Mouse (Mus musculus): ENCODE results near the gene Actrt3. TPM values are rescaled to one million over a fixed set of nuclear protein-coding genes. Genes with fewer than 3 reads are reported as not detected.
A peak's percentile ranks its signal among the peaks of the same experiment; 100 is the strongest.

Actrt3 gene
- total RNA-seq (2021) = not detected
- long read RNA-seq, experiment 1 = 0 reads
- long read RNA-seq, experiment 2 = 0 reads

GRCm38 (mm10) chr3:30599711-30600545 lies at the start of gene Actrt3:
Gene Actrt3, minus strand, starts transcription at chr3:30599939.
- DNase-seq (ENCODE audit: low spot score in 2 of 2) = peak; percentile 16 to 30

GRCm38 (mm10) chr3:30648466-30648865 lies 48.7 kb upstream of the Actrt3 start:
- no peak for DNase-seq (ENCODE audit: low spot score in 2 of 2)

GRCm38 (mm10) chr3:30647440-30648090 lies 47.8 kb upstream of the Actrt3 start, which contains the start of gene Lrrc34:
Gene Lrrc34, minus strand, starts transcription at chr3:30647869.
- DNase-seq (ENCODE audit: low spot score in 2 of 2) = no peak

DNA sequence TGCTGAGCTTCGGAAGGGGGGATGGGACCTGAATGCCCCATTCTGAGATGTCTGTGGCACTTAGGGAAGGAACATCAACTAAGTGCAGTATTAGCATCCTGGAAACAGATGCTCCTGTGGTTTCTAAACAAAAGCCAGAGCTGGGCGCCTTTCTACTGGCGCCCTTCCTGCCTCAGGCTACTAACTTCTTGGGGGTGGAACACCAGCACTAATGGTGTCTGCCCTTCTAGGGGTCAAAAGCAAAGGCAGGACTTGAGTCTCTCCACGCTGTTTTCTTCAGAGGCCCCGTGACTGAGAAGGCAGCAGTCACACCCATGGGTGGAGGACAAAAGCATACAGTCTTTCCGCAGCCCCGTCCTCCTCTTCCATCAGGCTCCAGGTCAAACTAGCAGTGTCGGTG lies 47.0 kb upstream of the Actrt3 start:
- DNase-seq (ENCODE audit: low spot score in 2 of 2) = no peak

DNA sequence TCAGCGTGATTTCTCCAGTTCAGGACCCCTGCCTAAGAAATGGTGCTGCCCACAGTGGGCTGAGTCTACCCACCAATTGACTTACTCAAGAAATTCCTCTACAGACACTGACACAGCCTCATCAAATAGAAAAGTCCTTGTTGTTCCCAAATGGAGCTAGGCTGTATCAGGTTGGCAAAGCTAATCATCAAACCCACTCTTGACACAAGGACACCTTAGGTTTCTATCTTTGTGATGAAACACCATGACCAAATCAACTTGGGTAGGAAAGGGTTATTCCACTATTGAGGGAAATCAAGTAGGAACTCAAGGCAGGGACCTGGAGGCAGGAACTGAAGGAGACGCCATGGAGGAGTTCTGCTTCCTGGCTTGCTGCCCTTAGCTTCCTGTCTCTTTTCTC lies 44.5 kb upstream of the Actrt3 start, which contains the start of gene Lrriq4:
Lrriq4 (plus strand) TSS at position 301 of the 400 bp plus-strand sequence.
- no peak for DNase-seq (ENCODE audit: low spot score in 2 of 2)

- DNase-seq (ENCODE audit: low spot score in 2 of 2) = no peak
These were observed 35.9 kb upstream of the Actrt3 start for GRCm38 (mm10) chr3:30635629-30636028.

- DNase-seq (ENCODE audit: low spot score in 2 of 2) = no peak
These were observed 33.9 kb upstream of the Actrt3 start for GRCm38 (mm10) chr3:30633681-30634080.

GRCm38 (mm10) chr3:30620132-30620531 lies 20.4 kb upstream of the Actrt3 start:
- no peak for DNase-seq (ENCODE audit: low spot score in 2 of 2)

GRCm38 (mm10) chr3:30610930-30611329 lies 11.2 kb upstream of the Actrt3 start:
- no peak for DNase-seq (ENCODE audit: low spot score in 2 of 2)

- no peak for DNase-seq (ENCODE audit: low spot score in 2 of 2)
These were observed 9.3 kb upstream of the Actrt3 start for GRCm38 (mm10) chr3:30608999-30609398.

GRCm38 (mm10) chr3:30603256-30603655 lies 3.5 kb upstream of the Actrt3 start:
- no peak for DNase-seq (ENCODE audit: low spot score in 2 of 2)

GRCm38 (mm10) chr3:30602740-30603098 lies 3.0 kb upstream of the Actrt3 start:
- DNase-seq (ENCODE audit: low spot score in 2 of 2) = no peak

DNA sequence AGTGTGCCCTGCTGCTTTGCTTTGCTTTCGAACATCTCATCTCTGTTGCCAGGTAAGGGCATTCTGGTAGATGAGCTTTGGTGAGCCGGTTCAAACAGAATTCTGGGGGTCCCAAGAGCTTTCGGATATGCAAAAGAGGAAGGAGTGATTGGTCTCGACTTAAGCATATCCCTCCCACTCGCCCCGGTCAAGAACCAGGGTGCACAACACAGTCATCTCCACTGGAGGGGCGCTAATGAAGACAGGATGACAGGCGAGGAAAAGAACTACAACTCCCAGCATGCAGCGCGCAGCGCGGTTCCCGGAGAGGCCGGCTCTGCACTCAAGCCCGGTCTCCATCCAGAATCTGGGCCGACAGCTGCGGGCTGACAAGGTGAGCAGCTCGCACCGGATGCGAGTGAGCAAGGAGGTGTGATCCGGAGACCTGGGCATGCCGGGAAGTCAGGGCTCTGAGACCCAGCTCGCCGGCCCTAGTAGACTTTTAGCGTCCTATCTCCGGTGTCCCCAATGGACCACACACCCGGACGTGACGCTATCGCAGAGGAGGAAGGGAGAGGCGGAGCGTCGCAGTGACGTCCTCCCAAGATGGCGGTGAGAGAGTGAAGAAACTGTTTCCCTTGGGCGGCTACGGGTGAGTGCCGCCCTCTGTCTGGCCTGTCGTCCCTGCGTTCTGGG lies 2.5 kb upstream of the Actrt3 start, which contains the start of gene Mynn:
Mynn (plus strand) TSS at position 1 of the 675 bp plus-strand sequence.
- DNase-seq (ENCODE audit: low spot score in 2 of 2) = peak; percentile 89 to 95

DNA sequence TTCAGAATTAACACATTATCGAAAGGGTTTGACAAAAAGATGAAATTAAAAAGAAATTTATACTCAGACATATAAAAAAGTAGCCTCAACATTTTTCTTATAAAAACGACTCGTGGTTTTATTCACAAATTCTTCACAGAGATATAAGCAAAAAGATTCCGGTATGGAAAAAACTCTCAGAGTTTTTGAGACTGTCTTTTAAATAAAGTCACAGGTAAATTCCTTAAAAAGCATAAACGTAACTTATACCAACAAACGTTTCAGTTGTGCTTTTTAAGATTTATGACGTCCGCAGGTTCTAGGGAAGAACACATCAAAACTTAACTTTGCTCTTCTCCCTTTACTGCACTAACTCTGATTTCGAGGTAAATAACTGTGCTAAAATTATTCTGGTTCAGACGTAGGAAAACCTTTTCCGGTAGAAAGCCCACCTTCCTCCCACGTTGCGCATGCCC lies 1.9 kb upstream of the Actrt3 start:
- no peak for DNase-seq (ENCODE audit: low spot score in 2 of 2)

DNA sequence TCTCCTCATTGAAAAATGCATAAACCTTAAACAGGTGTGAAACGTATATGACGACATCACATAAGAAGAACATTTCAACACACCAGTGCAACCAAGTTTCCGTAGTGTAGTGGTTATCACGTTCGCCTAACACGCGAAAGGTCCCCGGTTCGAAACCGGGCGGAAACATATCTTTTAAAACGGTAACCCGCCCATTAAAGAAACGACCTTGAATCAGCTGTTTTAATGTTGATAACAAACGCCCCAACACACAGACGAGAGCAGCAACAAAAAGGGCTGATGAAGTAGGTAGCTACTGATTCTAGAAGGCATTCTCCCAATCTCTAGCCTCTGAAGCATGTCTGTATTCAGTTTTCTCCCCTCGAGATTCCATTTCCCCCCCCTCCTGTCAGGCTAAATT lies 1.4 kb upstream of the Actrt3 start:
- DNase-seq (ENCODE audit: low spot score in 2 of 2) = peak; percentile 80 to 88

- peak; percentile 29 to 46 for DNase-seq (ENCODE audit: low spot score in 2 of 2)
These were observed 978 bp upstream of the Actrt3 start for GRCm38 (mm10) chr3:30600717-30601116.

GRCm38 (mm10) chr3:30597271-30597670 lies 2.5 kb downstream of the Actrt3 start:
- DNase-seq (ENCODE audit: low spot score in 2 of 2) = no peak

DNA sequence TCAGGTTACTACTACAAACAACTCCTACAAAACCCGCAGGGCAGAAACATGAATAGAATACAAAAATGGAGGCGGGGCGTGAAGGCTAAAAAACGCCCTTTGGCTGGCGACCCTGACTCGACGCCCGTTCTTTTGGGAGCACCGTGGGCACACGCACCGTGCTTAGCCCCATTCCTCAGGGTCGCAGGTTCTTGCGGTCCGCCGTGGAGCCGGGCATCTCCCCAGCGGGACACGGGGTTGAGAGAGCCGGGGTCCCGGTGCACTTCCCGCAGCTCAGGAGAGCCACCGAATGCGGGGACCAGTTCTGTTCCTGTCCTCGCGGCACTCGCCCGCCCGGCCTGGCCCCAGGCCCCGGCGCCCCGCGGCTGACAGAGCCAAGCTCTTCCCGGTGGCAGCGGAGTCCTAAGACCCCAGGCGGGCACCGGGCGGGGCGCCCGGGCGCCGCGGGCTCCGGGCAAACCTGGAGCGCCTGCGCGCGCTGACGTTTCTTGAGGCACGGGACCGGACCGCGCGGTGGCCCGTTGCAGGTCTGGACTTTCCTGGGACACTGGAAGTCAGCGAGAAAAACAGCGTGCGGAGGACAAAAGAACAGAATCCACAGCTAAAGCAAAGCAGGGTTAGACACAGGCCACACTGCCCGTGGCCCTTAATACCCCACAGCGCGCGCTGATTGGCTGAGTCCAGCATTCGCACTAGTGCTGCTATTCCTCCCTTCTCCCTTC lies 4.5 kb downstream of the Actrt3 start:
- DNase-seq (ENCODE audit: low spot score in 2 of 2) = peak; percentile 37 to 48

GRCm38 (mm10) chr3:30593719-30594485 lies 5.8 kb downstream of the Actrt3 start:
- DNase-seq (ENCODE audit: low spot score in 2 of 2) = no peak

- DNase-seq (ENCODE audit: low spot score in 2 of 2) = no peak
These were observed 7.3 kb downstream of the Actrt3 start for GRCm38 (mm10) chr3:30592418-30592853.

Measured in adrenal gland, adult 18-20 months (tissue).